Mouse (Mus musculus) heart, embryonic 13.5 days (tissue): ENCODE results near the gene Egfr. TPM values are rescaled to one million over a fixed set of nuclear protein-coding genes. Genes with fewer than 3 reads are reported as not detected.

ENCODE experiments used
- ATAC-seq: fragments of 200-750 bp; cut with Nextera tagmentation; 2 replicates; pipeline ENCODE4 v1.8.0; 2017; ENCODE audit warnings: moderate TSS enrichment; ENCODE audit not compliant: insufficient number of reproducible peaks, low FRiP score, low TSS enrichment; ENCODE audit errors: extremely low read depth
- H3K27ac ChIP-seq: fragments of 300-500 bp; sonication (generic); replicated peaks from 2 replicates; pipeline ENCODE4 v1.5.1; 2015; ENCODE audit warnings: moderate library complexity, mild to moderate bottlenecking, inconsistent platforms
- H3K27me3 ChIP-seq: fragments of 300-500 bp; sonication (generic); replicated peaks from 2 replicates; pipeline ENCODE4 v1.6.1; 2015; ENCODE audit warnings: mild to moderate bottlenecking, inconsistent platforms
- H3K36me3 ChIP-seq: fragments of 300-500 bp; sonication (generic); 2 replicates; pipeline ENCODE4 v1.6.1; 2015; ENCODE audit warnings: mild to moderate bottlenecking, inconsistent platforms
- H3K4me1 ChIP-seq: fragments of 300-500 bp; sonication (generic); 2 replicates; pipeline ENCODE4 v1.6.1; 2015; ENCODE audit warnings: inconsistent platforms
- H3K4me2 ChIP-seq: fragments of 300-500 bp; sonication (generic); 2 replicates; pipeline ENCODE4 v1.6.1; 2015; ENCODE audit warnings: inconsistent platforms, mild to moderate bottlenecking, moderate library complexity
- H3K4me3 ChIP-seq: fragments of 300-500 bp; sonication (generic); 2 replicates; pipeline ENCODE4 v1.5.1; 2015; ENCODE audit warnings: moderate library complexity, mild to moderate bottlenecking, inconsistent platforms
- H3K9ac ChIP-seq: fragments of 300-500 bp; sonication (generic); 2 replicates; pipeline ENCODE4 v1.6.1; 2015; ENCODE audit warnings: inconsistent platforms, mild to moderate bottlenecking, moderate library complexity
- H3K9me3 ChIP-seq: fragments of 300-500 bp; sonication (generic); 2 replicates; pipeline ENCODE4 v1.6.1; 2016; ENCODE audit warnings: inconsistent platforms
- WGBS: fragments of 180-500 bp; shearing (Covaris S2); methylation state at CpG from one replicate; pipeline ENCODE4 v1.1.7; 2015; ENCODE audit warnings: mixed read lengths; 5-methylcytosine and 5-hydroxymethylcytosine counted together
- polyA plus RNA-seq: library from polyadenylated mRNA; unstranded; fragments of >200 nt; fragmentation: Nextera tagmentation; extraction: Ambion mirVana; gene quantifications from 2 replicates; pipeline ENCODE4 v1.2.1, GENCODE M21; 2015

The Egfr gene
- polyA plus RNA-seq, 1 experiment from 2014 or later: 2.5 TPM

- Histone ChIP-seq H3K9ac (no peak overlapping the region), H3K36me3 (0 out of 2 replicates have a peak, but pooled peaks cover 3% of the 10 kb centered on the region), H3K4me2 (no peak overlapping the region), H3K4me3 (no peak overlapping the region), H3K27ac (no peak overlapping the region), H3K4me1 (peaks cover 28% of the 10 kb centered on the region), H3K9me3 (no peaks in the 10 kb centered on the region), H3K27me3 (no peaks in the 10 kb centered on the region)
- no peak for ATAC-seq
- WGBS: 86% methylated on average over 2 of the region's 2 CpGs
These were observed 154.5 kb downstream of the Egfr start for GRCm38 (mm10) chr11:16906530-16906929.

- Histone ChIP-seq H3K4me2 (no peak overlapping the region), H3K4me3 (no peak overlapping the region), H3K4me1 (peaks cover 24% of the 10 kb centered on the region), H3K9ac (no peak overlapping the region), H3K36me3 (0 out of 2 replicates have a peak, but pooled peaks cover 3% of the 10 kb centered on the region), H3K27ac (no peak overlapping the region), H3K9me3 (no peaks in the 10 kb centered on the region), H3K27me3 (no peaks in the 10 kb centered on the region)
- no peak for ATAC-seq
- WGBS: 59% methylated on average over 1 of the region's 1 CpGs
These were observed 155.6 kb downstream of the Egfr start for GRCm38 (mm10) chr11:16907517-16908129.

GRCm38 (mm10) chr11:16914756-16915155 lies 162.8 kb downstream of the Egfr start:
- Histone ChIP-seq H3K27me3 (no peaks in the 10 kb centered on the region), H3K4me1 (peaks cover 6% of the 10 kb centered on the region; the same call in 1 of the 2 replicates), H3K4me3 (no peak overlapping the region), H3K36me3 (no peaks in the 10 kb centered on the region), H3K9me3 (no peaks in the 10 kb centered on the region), H3K27ac (no peak overlapping the region), H3K4me2 (no peak overlapping the region), H3K9ac (no peak overlapping the region)
- ATAC-seq: no peak
- 73% methylated on average over 3 of the region's 3 CpGs for WGBS

- ATAC-seq: no peak
- Histone ChIP-seq H3K9ac (no peak overlapping the region), H3K36me3 (no peaks in the 10 kb centered on the region), H3K4me3 (no peak overlapping the region), H3K9me3 (no peaks in the 10 kb centered on the region), H3K4me2 (no peak overlapping the region), H3K27ac (no peak overlapping the region), H3K4me1 (peaks cover 6% of the 10 kb centered on the region; the same call in 1 of the 2 replicates), H3K27me3 (no peaks in the 10 kb centered on the region)
- WGBS: 61% methylated on average over 5 of the region's 5 CpGs
These were observed 163.8 kb downstream of the Egfr start for GRCm38 (mm10) chr11:16915850-16916249.

GRCm38 (mm10) chr11:16917512-16917911 lies 165.5 kb downstream of the Egfr start:
- Histone ChIP-seq H3K4me2 (no peak overlapping the region), H3K36me3 (no peaks in the 10 kb centered on the region), H3K27ac (no peak overlapping the region), H3K27me3 (no peaks in the 10 kb centered on the region), H3K9ac (no peak overlapping the region), H3K4me1 (peaks cover 6% of the 10 kb centered on the region; the same call in 1 of the 2 replicates), H3K9me3 (no peaks in the 10 kb centered on the region), H3K4me3 (no peak overlapping the region)
- WGBS: 89% methylated on average over 2 of the region's 2 CpGs
- no peak for ATAC-seq

- no peaks in the 10 kb centered on the region; the same call in 1 of the 2 replicates for H3K9me3 ChIP-seq
- 84% methylated on average over 3 of the region's 3 CpGs for WGBS
- no peaks in the 10 kb centered on the region for H3K36me3 ChIP-seq
- H3K4me2 ChIP-seq: no peak overlapping the region
- no peak overlapping the region for H3K9ac ChIP-seq
- no peaks in the 10 kb centered on the region for H3K4me1 ChIP-seq
- ATAC-seq: no peak
- no peak overlapping the region for H3K4me3 ChIP-seq
- no peak overlapping the region for H3K27ac ChIP-seq
- no peaks in the 10 kb centered on the region for H3K27me3 ChIP-seq
These were observed 180.2 kb downstream of the Egfr start for GRCm38 (mm10) chr11:16932159-16932558.

GRCm38 (mm10) chr11:16935577-16936236 lies 183.7 kb downstream of the Egfr start:
- Histone ChIP-seq H3K4me2 (no peak overlapping the region), H3K9ac (no peak overlapping the region), H3K27ac (no peak overlapping the region), H3K36me3 (no peaks in the 10 kb centered on the region), H3K4me3 (no peak overlapping the region), H3K4me1 (no peaks in the 10 kb centered on the region), H3K9me3 (no peaks in the 10 kb centered on the region; the same call in 1 of the 2 replicates), H3K27me3 (no peaks in the 10 kb centered on the region)
- WGBS: 64% methylated on average over 6 of the region's 6 CpGs
- no peak for ATAC-seq

GRCm38 (mm10) chr11:16941103-16941793 lies 189.2 kb downstream of the Egfr start:
- no peak for ATAC-seq
- no peaks in the 10 kb centered on the region for H3K27me3 ChIP-seq
- H3K36me3 ChIP-seq: no peaks in the 10 kb centered on the region
- 72% methylated on average over 4 of the region's 4 CpGs for WGBS
- H3K27ac ChIP-seq: no peak overlapping the region
- no peak overlapping the region for H3K4me3 ChIP-seq
- no peak overlapping the region for H3K4me2 ChIP-seq
- H3K9me3 ChIP-seq: no peaks in the 10 kb centered on the region; the same call in 1 of the 2 replicates
- no peak overlapping the region for H3K9ac ChIP-seq
- peaks cover 5% of the 10 kb centered on the region; the same call in 1 of the 2 replicates for H3K4me1 ChIP-seq

- Histone ChIP-seq H3K4me2 (no peak overlapping the region), H3K4me3 (no peak overlapping the region), H3K9me3 (no peaks in the 10 kb centered on the region), H3K36me3 (no peaks in the 10 kb centered on the region), H3K27ac (no peak overlapping the region), H3K27me3 (no peaks in the 10 kb centered on the region), H3K4me1 (peaks cover 5% of the 10 kb centered on the region; the same call in 1 of the 2 replicates), H3K9ac (no peak overlapping the region)
- no peak for ATAC-seq
- WGBS: 63% methylated on average over 4 of the region's 4 CpGs
These were observed 190.0 kb downstream of the Egfr start for GRCm38 (mm10) chr11:16941973-16942452.

GRCm38 (mm10) chr11:16943016-16943415 lies 191.0 kb downstream of the Egfr start:
- H3K4me2 ChIP-seq: no peak overlapping the region
- H3K27me3 ChIP-seq: no peaks in the 10 kb centered on the region
- ATAC-seq: no peak
- no peaks in the 10 kb centered on the region for H3K9me3 ChIP-seq
- no peaks in the 10 kb centered on the region for H3K36me3 ChIP-seq
- WGBS: 74% methylated on average over 4 of the region's 4 CpGs
- no peak overlapping the region for H3K4me3 ChIP-seq
- H3K4me1 ChIP-seq: peaks cover 5% of the 10 kb centered on the region; the same call in 1 of the 2 replicates
- H3K9ac ChIP-seq: no peak overlapping the region
- no peak overlapping the region for H3K27ac ChIP-seq

- ATAC-seq: no peak
- no peaks in the 10 kb centered on the region for H3K9me3 ChIP-seq
- 16% methylated on average over 1 of the region's 1 CpGs for WGBS
- H3K27ac ChIP-seq: no peak overlapping the region
- no peak overlapping the region for H3K4me3 ChIP-seq
- H3K36me3 ChIP-seq: no peaks in the 10 kb centered on the region
- H3K4me2 ChIP-seq: peak overlapping the region; percentile 39
- no peaks in the 10 kb centered on the region for H3K27me3 ChIP-seq
- no peak overlapping the region; the same call in 1 of the 2 replicates for H3K9ac ChIP-seq
- peaks cover 33% of the 10 kb centered on the region for H3K4me1 ChIP-seq
These were observed 196.8 kb downstream of the Egfr start for GRCm38 (mm10) chr11:16948756-16949155.
